Mouse (Mus musculus) forebrain, embryonic 14.5 days (tissue): ENCODE measurements around the gene Dtx2. TPM values are rescaled to one million over a fixed set of nuclear protein-coding genes. Genes with fewer than 3 reads are reported as not detected.

Experiments
- ATAC-seq: fragments of 200-750 bp; cut with Nextera tagmentation; 2 replicates; pipeline ENCODE4 v1.8.0; 2017; ENCODE audit warnings: mild to moderate bottlenecking, moderate library complexity
- DNase-seq: peaks from one replicate; pipeline ENCODE4 v3.0.0-alpha.2; 2015; ENCODE audit warnings: low spot score
- H3K27ac ChIP-seq: fragments of 300-500 bp; sonication (generic); 2 replicates; pipeline ENCODE4 v1.5.1; 2014; ENCODE audit warnings: low read depth, mild to moderate bottlenecking, control low read depth, low read length, moderate library complexity
- H3K27me3 ChIP-seq: fragments of 300-500 bp; sonication (generic); replicated peaks from 2 replicates; pipeline ENCODE4 v1.6.1; 2014; ENCODE audit warnings: low read length, control low read depth, mixed read lengths; ENCODE audit not compliant: control insufficient read depth, insufficient read depth
- H3K36me3 ChIP-seq: fragments of 300-500 bp; sonication (generic); 2 replicates; pipeline ENCODE4 v1.6.1; 2014; ENCODE audit warnings: low read length, control low read depth; ENCODE audit not compliant: control insufficient read depth, insufficient read depth
- H3K4me1 ChIP-seq: fragments of 300-500 bp; sonication (generic); 2 replicates; pipeline ENCODE4 v1.6.1; 2014; ENCODE audit warnings: antibody characterized with exemption, low read length, control low read depth; ENCODE audit not compliant: control insufficient read depth, insufficient read depth
- H3K4me2 ChIP-seq: fragments of 300-500 bp; sonication (generic); 2 replicates; pipeline ENCODE4 v1.6.1; 2014; ENCODE audit warnings: mild to moderate bottlenecking, control low read depth, low read length
- H3K4me3 ChIP-seq: fragments of 300-500 bp; sonication (generic); 2 replicates; pipeline ENCODE4 v1.5.1; 2014; ENCODE audit warnings: low read depth, low read length, control low read depth
- H3K9ac ChIP-seq: fragments of 300-500 bp; sonication (generic); 2 replicates; pipeline ENCODE4 v1.6.1; 2014; ENCODE audit warnings: mild to moderate bottlenecking, low read length, control low read depth, moderate library complexity
- H3K9me3 ChIP-seq: fragments of 300-500 bp; sonication (generic); replicated peaks from 2 replicates; pipeline ENCODE4 v1.6.1; 2016; ENCODE audit warnings: low read length, control low read depth, mixed read lengths; ENCODE audit not compliant: control insufficient read depth
- WGBS: fragments of 180-500 bp; shearing (Covaris S2); extraction: QIAGEN DNeasy Blood & Tissue Kit; methylation state at CpG from one replicate; pipeline ENCODE4 v1.1.7; 2014; 5-methylcytosine and 5-hydroxymethylcytosine counted together
- polyA plus RNA-seq: library from polyadenylated mRNA; unstranded; fragments of >200 nt; fragmentation: Nextera tagmentation; extraction: Ambion mirVana; gene quantifications from 2 replicates; pipeline ENCODE4 v1.2.1, GENCODE M21; 2014

Gene Dtx2
- polyA plus RNA-seq, 1 experiment from 2014 or later: 24.9 TPM

GRCm38 (mm10) chr5:135984546-135985044, 10.0 kb upstream of the Dtx2 start:
- no peak overlapping the region for H3K27ac ChIP-seq
- ATAC-seq (no peak), DNase-seq (no peak)
- no peaks in the 10 kb centered on the region for H3K36me3 ChIP-seq
- WGBS: 61% methylated on average over 6 of the region's 6 CpGs
- H3K4me1 ChIP-seq: no peaks in the 10 kb centered on the region
- H3K27me3 ChIP-seq: no peaks in the 10 kb centered on the region
- no peaks in the 10 kb centered on the region for H3K9me3 ChIP-seq
- H3K4me3 ChIP-seq: no peak overlapping the region
- H3K4me2 ChIP-seq: no peak overlapping the region
- H3K9ac ChIP-seq: no peak overlapping the region

GRCm38 (mm10) chr5:135987248-135987647, 7.4 kb upstream of the Dtx2 start:
- Histone ChIP-seq H3K9me3 (no peaks in the 10 kb centered on the region), H3K36me3 (no peaks in the 10 kb centered on the region), H3K4me3 (no peak overlapping the region), H3K9ac (no peak overlapping the region), H3K4me2 (no peak overlapping the region), H3K27ac (no peak overlapping the region), H3K4me1 (no peaks in the 10 kb centered on the region), H3K27me3 (no peaks in the 10 kb centered on the region)
- WGBS: 63% methylated on average over 11 of the region's 11 CpGs
- no peak for ATAC-seq
- peak; percentile 46 for DNase-seq

- Histone ChIP-seq H3K4me3 (no peak overlapping the region), H3K27me3 (no peaks in the 10 kb centered on the region), H3K4me1 (peaks cover 3% of the 10 kb centered on the region), H3K27ac (no peak overlapping the region), H3K9ac (no peak overlapping the region), H3K36me3 (no peaks in the 10 kb centered on the region), H3K9me3 (no peaks in the 10 kb centered on the region), H3K4me2 (no peak overlapping the region)
- DNase-seq (no peak), ATAC-seq (no peak)
- WGBS: 67% methylated on average over 5 of the region's 5 CpGs
These were observed 4.0 kb upstream of the Dtx2 start for GRCm38 (mm10) chr5:135990601-135991000.

GRCm38 (mm10) chr5:135993381-135993965, 1.1 kb upstream of the Dtx2 start:
- WGBS: 63% methylated on average over 5 of the region's 5 CpGs
- no peak overlapping the region for H3K27ac ChIP-seq
- ATAC-seq: no peak

GRCm38 (mm10) chr5:135994335-135994724, 270 bp upstream of the Dtx2 start:
- Histone ChIP-seq H3K27ac (no peak overlapping the region), H3K9ac (no peak overlapping the region), H3K4me2 (no peak overlapping the region; the same call in 1 of the 2 replicates), H3K27me3 (no peaks in the 10 kb centered on the region), H3K4me1 (peaks cover 7% of the 10 kb centered on the region), H3K4me3 (peak overlapping the region; percentile 68; the same call in 1 of the 2 replicates), H3K36me3 (peaks cover 29% of the 10 kb centered on the region), H3K9me3 (no peaks in the 10 kb centered on the region)
- DNase-seq (no peak), ATAC-seq (peak; percentile 18)
- 65% methylated on average over 8 of the region's 8 CpGs for WGBS

More at GRCm38 (mm10) chr5:135993381-135993965, 1.1 kb upstream of the Dtx2 start:
- Histone ChIP-seq H3K27me3 (no peaks in the 10 kb centered on the region), H3K4me3 (no peak overlapping the region), H3K36me3 (peaks cover 21% of the 10 kb centered on the region), H3K9me3 (no peaks in the 10 kb centered on the region), H3K4me2 (no peak overlapping the region), H3K9ac (no peak overlapping the region), H3K4me1 (peaks cover 7% of the 10 kb centered on the region)
- DNase-seq: no peak

GRCm38 (mm10) chr5:135996162-135996561, 1.6 kb downstream of the Dtx2 start:
- ATAC-seq (no peak), DNase-seq (no peak)
- Histone ChIP-seq H3K27me3 (no peaks in the 10 kb centered on the region), H3K4me3 (no peak overlapping the region), H3K36me3 (peaks cover 37% of the 10 kb centered on the region), H3K9me3 (no peaks in the 10 kb centered on the region), H3K27ac (no peak overlapping the region), H3K9ac (no peak overlapping the region), H3K4me1 (peaks cover 7% of the 10 kb centered on the region), H3K4me2 (no peak overlapping the region)
- WGBS: 91% methylated on average over 8 of the region's 8 CpGs

GRCm38 (mm10) chr5:136001222-136001621, 6.6 kb downstream of the Dtx2 start:
- Histone ChIP-seq H3K9ac (no peak overlapping the region), H3K27me3 (no peaks in the 10 kb centered on the region), H3K36me3 (peaks cover 48% of the 10 kb centered on the region), H3K4me1 (no peaks in the 10 kb centered on the region), H3K27ac (no peak overlapping the region), H3K4me3 (no peak overlapping the region), H3K9me3 (no peaks in the 10 kb centered on the region), H3K4me2 (no peak overlapping the region)
- 89% methylated on average over 6 of the region's 6 CpGs for WGBS
- DNase-seq: no peak
- no peak for ATAC-seq

- ATAC-seq (no peak), DNase-seq (no peak)
- 78% methylated on average over 2 of the region's 2 CpGs for WGBS
- H3K36me3 ChIP-seq: peaks cover 38% of the 10 kb centered on the region
- no peaks in the 10 kb centered on the region for H3K27me3 ChIP-seq
- H3K9ac ChIP-seq: no peak overlapping the region
- H3K4me1 ChIP-seq: no peaks in the 10 kb centered on the region
- no peak overlapping the region for H3K4me2 ChIP-seq
- no peaks in the 10 kb centered on the region for H3K9me3 ChIP-seq
- H3K4me3 ChIP-seq: no peak overlapping the region
- no peak overlapping the region for H3K27ac ChIP-seq
These were observed 7.7 kb downstream of the Dtx2 start for GRCm38 (mm10) chr5:136002325-136002724.

GRCm38 (mm10) chr5:136002751-136003151, 8.2 kb downstream of the Dtx2 start:
- H3K4me2 ChIP-seq: no peak overlapping the region
- no peak overlapping the region for H3K27ac ChIP-seq
- H3K4me3 ChIP-seq: no peak overlapping the region
- H3K4me1 ChIP-seq: no peaks in the 10 kb centered on the region
- H3K9me3 ChIP-seq: no peaks in the 10 kb centered on the region
- no peak for ATAC-seq
- H3K9ac ChIP-seq: no peak overlapping the region
- no peak for DNase-seq
- H3K27me3 ChIP-seq: no peaks in the 10 kb centered on the region
- WGBS: 25% methylated on average over 3 of the region's 3 CpGs
- peaks cover 35% of the 10 kb centered on the region for H3K36me3 ChIP-seq
